Mouse (Mus musculus) kidney, postnatal 4 days (tissue): ENCODE data around the gene Vwa3b.
A peak's percentile ranks its signal among the peaks of the same experiment; 100 is the strongest.

Source experiments
- DNase-seq, 2 experiments: peaks; one replicate each; pipeline ENCODE4 v3.0.0; 2021; ENCODE audit warnings: mixed read lengths in 2 of 2

Gene Vwa3b

GRCm38 (mm10) chr1:37130012-37130570 lies 103.7 kb downstream of the Vwa3b start:
- no peak for DNase-seq

- no peak for DNase-seq
Observed at GRCm38 (mm10) chr1:37131146-37131545, 104.8 kb downstream of the Vwa3b start.

GRCm38 (mm10) chr1:37132433-37132832 lies 106.0 kb downstream of the Vwa3b start:
- DNase-seq: no peak

- DNase-seq: peak; percentile 55 to 61
Observed at GRCm38 (mm10) chr1:37145966-37146365, 119.6 kb downstream of the Vwa3b start.

GRCm38 (mm10) chr1:37149866-37150265 lies 123.5 kb downstream of the Vwa3b start:
- no peak for DNase-seq

- no peak for DNase-seq
Observed at GRCm38 (mm10) chr1:37151896-37152295, 125.5 kb downstream of the Vwa3b start.

- no peak for DNase-seq
Observed at GRCm38 (mm10) chr1:37166066-37166465, 139.7 kb downstream of the Vwa3b start.

GRCm38 (mm10) chr1:37167918-37168317 lies 141.5 kb downstream of the Vwa3b start:
- no peak for DNase-seq

GRCm38 (mm10) chr1:37177874-37178273 lies 151.5 kb downstream of the Vwa3b start:
- peak; percentile 11 to 14 for DNase-seq

- DNase-seq: no peak
Observed at GRCm38 (mm10) chr1:37179852-37180251, 153.5 kb downstream of the Vwa3b start.

- DNase-seq: no peak
Observed at GRCm38 (mm10) chr1:37187050-37187449, 160.7 kb downstream of the Vwa3b start.

- DNase-seq: no peak
Observed at GRCm38 (mm10) chr1:37194607-37195006, 168.2 kb downstream of the Vwa3b start.

GRCm38 (mm10) chr1:37201406-37201805 lies 175.0 kb downstream of the Vwa3b start:
- DNase-seq: no peak

GRCm38 (mm10) chr1:37207743-37208142 lies 181.3 kb downstream of the Vwa3b start:
- peak; percentile 39 to 54 for DNase-seq

- no peak for DNase-seq
Observed at GRCm38 (mm10) chr1:37212375-37212774, 186.0 kb downstream of the Vwa3b start.

GRCm38 (mm10) chr1:37214144-37214543 lies 187.7 kb downstream of the Vwa3b start, which contains the start of gene Cnga3:
Cnga3 (plus strand) TSS chr1:37214434.
- no peak for DNase-seq

GRCm38 (mm10) chr1:37218386-37218785 lies 192.0 kb downstream of the Vwa3b start:
- DNase-seq: peak; percentile 90 to 91

- no peak for DNase-seq
Observed at GRCm38 (mm10) chr1:37219593-37219992, 193.2 kb downstream of the Vwa3b start.

- no peak for DNase-seq
Observed at GRCm38 (mm10) chr1:37220134-37220907, 193.9 kb downstream of the Vwa3b start.

- DNase-seq: no peak
Observed at GRCm38 (mm10) chr1:37222002-37222401, 195.6 kb downstream of the Vwa3b start.

- no peak for DNase-seq
Observed at GRCm38 (mm10) chr1:37230404-37230803, 204.0 kb downstream of the Vwa3b start.

- DNase-seq: peak; percentile 54 to 61
Observed at GRCm38 (mm10) chr1:37231295-37231701, 204.9 kb downstream of the Vwa3b start.
